Mouse (Mus musculus) olfactory bulb, adult 2 months (tissue): ENCODE measurements around the gene Rgl1.

ENCODE experiments used
- CTCF ChIP-seq: fragments of 200-500 bp; IDR thresholded peaks from 2 replicates; pipeline ENCODE4 v1.5.1; 2012; ENCODE audit warnings: low read depth, mild to moderate bottlenecking, low read length, moderate library complexity; ENCODE audit not compliant: insufficient read depth
- POLR2A ChIP-seq: fragments of 200-500 bp; IDR thresholded peaks from 2 replicates; pipeline ENCODE4 v1.6.1; 2012; ENCODE audit warnings: mild to moderate bottlenecking, low read depth, low read length, moderate library complexity; ENCODE audit not compliant: insufficient read depth

GRCm38 (mm10) chr1:152793495-152794130 lies 27.5 kb upstream of the Rgl1 start:
- TF ChIP-seq POLR2A (no peak), CTCF (no peak)
